Comparison of ENCODE assay signal across 23 mouse cellular contexts in the genomic region with DNA sequence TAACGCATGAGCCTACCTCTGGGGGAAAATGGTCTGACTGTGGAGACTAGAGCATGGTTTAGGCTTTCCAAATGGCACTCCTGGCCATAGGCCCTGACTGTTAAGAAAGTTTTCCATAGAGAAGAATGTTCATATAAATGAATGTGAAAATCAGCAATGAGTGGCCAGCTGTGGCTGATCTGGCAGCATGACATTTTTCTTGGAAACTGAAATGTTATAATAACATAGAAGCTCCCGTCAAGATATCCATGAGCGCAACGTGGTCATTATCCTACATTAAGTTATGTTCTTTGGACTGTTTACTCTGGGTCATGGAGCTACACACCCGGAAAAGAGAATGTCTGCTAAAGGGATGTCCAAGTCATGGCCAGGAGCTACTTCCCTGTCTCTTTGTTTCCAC.
A peak's percentile ranks its signal among the peaks of the same experiment; 100 is the strongest.
DNase-seq lines count a peak whose midpoint lies in the region; ATAC-seq lines count a peak whose summit lies in the region.
"Had no signal": no experiment of that assay in that cellular context is flagged by ENCODE, and none has a peak within 500 bp of the region (broad histone marks: within the 10 kb centered on the region; RNA-seq: fewer than 3 reads in every experiment).

No protein-coding gene starts in this region.

- 94% methylated on average over 5 of the region's 5 CpGs for WGBS in forebrain, embryonic 10.5 days
- 94% methylated on average over 5 of the region's 5 CpGs for WGBS in forebrain, embryonic 15.5 days
- WGBS in kidney, embryonic 15.5 days = 72% methylated on average over 5 of the region's 5 CpGs
- 94% methylated on average over 5 of the region's 5 CpGs for WGBS in midbrain, embryonic 10.5 days
- WGBS in midbrain, embryonic 15.5 days = 93% methylated on average over 5 of the region's 5 CpGs

- H3K36me3 ChIP-seq in forebrain, embryonic 10.5 days (replicated peaks) = no peaks in the 10 kb centered on the region
- H3K36me3 ChIP-seq in forebrain, embryonic 15.5 days = no peaks in the 10 kb centered on the region
- H3K36me3 ChIP-seq in kidney, embryonic 15.5 days = no peaks in the 10 kb centered on the region
- no peaks in the 10 kb centered on the region for H3K36me3 ChIP-seq in midbrain, embryonic 10.5 days
- no peaks in the 10 kb centered on the region for H3K36me3 ChIP-seq in midbrain, embryonic 15.5 days (replicated peaks)
- H3K36me3 ChIP-seq: forebrain, embryonic 12.5 days; hindbrain, embryonic 15.5 days; liver, embryonic 15.5 days had no signal

- no peaks in the 10 kb centered on the region for H3K9me3 ChIP-seq in forebrain, embryonic 10.5 days
- H3K9me3 ChIP-seq in forebrain, embryonic 15.5 days = no peaks in the 10 kb centered on the region
- no peaks in the 10 kb centered on the region for H3K9me3 ChIP-seq in kidney, embryonic 15.5 days (replicated peaks)
- H3K9me3 ChIP-seq in midbrain, embryonic 10.5 days (replicated peaks) = no peaks in the 10 kb centered on the region
- no peaks in the 10 kb centered on the region for H3K9me3 ChIP-seq in midbrain, embryonic 15.5 days
- H3K9me3 ChIP-seq: forebrain, embryonic 12.5 days; hindbrain, embryonic 15.5 days; liver, embryonic 15.5 days; megakaryocyte, embryonic 14.5 days had no signal

- H3K27me3 ChIP-seq in forebrain, embryonic 10.5 days (ENCODE audit: poor library complexity, severe bottlenecking) = peaks cover 55% of the 10 kb centered on the region
- no peaks in the 10 kb centered on the region for H3K27me3 ChIP-seq in forebrain, embryonic 15.5 days
- no peaks in the 10 kb centered on the region for H3K27me3 ChIP-seq in kidney, embryonic 15.5 days
- H3K27me3 ChIP-seq in midbrain, embryonic 10.5 days (ENCODE audit: low read depth, poor library complexity, severe bottlenecking) = peaks cover 64% of the 10 kb centered on the region
- peaks cover 4% of the 10 kb centered on the region; the same call in 1 of the 2 replicates for H3K27me3 ChIP-seq in midbrain, embryonic 15.5 days (replicated peaks)
- H3K27me3 ChIP-seq: CH12.LX; hindbrain, embryonic 15.5 days; liver, embryonic 15.5 days; megakaryocyte, embryonic 14.5 days had no signal

- no peak for DNase-seq in forebrain, embryonic 10.5 days (ENCODE audit: extremely low spot score, low spot score)
- DNase-seq in kidney, postnatal 4 days = peak; percentile 65
- no peak for DNase-seq in midbrain, embryonic 10.5 days (ENCODE audit: low spot score)
- no peak for DNase-seq in left cerebral cortex, adult 18-20 months (ENCODE audit: low spot score in 2 of 2)
- DNase-seq: cerebellum, adult 18-20 months; cerebellum, postnatal 25 days; embryo, embryonic 11 days; gastrocnemius, postnatal 10 days; heart, adult 2 months; heart, postnatal 4 days; kidney, adult 11 months; layer of hippocampus, postnatal 36 days; right cerebral cortex, postnatal 25 days; thymus, postnatal 25 days had no signal

- ATAC-seq in forebrain, embryonic 15.5 days (replicated peaks) = no peak
- no peak for ATAC-seq in kidney, embryonic 15.5 days (replicated peaks; ENCODE audit: low FRiP score)
- no peak for ATAC-seq in midbrain, embryonic 15.5 days (replicated peaks)

- H3K9ac ChIP-seq in forebrain, embryonic 15.5 days (replicated peaks) = no peak overlapping the region
- no peak overlapping the region for H3K9ac ChIP-seq in kidney, embryonic 15.5 days
- H3K9ac ChIP-seq in midbrain, embryonic 15.5 days = no peak overlapping the region
- H3K9ac ChIP-seq: forebrain, embryonic 12.5 days; hindbrain, embryonic 15.5 days; liver, embryonic 15.5 days had no signal

- H3K4me2 ChIP-seq in forebrain, embryonic 15.5 days (replicated peaks) = no peak overlapping the region
- H3K4me2 ChIP-seq in kidney, embryonic 15.5 days = no peak overlapping the region
- H3K4me2 ChIP-seq in midbrain, embryonic 15.5 days = no peak overlapping the region
- H3K4me2 ChIP-seq: forebrain, embryonic 12.5 days; hindbrain, embryonic 15.5 days; liver, embryonic 15.5 days had no signal

- no peak overlapping the region for H3K4me3 ChIP-seq in forebrain, embryonic 10.5 days
- no peak overlapping the region for H3K4me3 ChIP-seq in forebrain, embryonic 15.5 days
- no peak overlapping the region for H3K4me3 ChIP-seq in kidney, embryonic 15.5 days (replicated peaks)
- H3K4me3 ChIP-seq in midbrain, embryonic 10.5 days = no peak overlapping the region
- no peak overlapping the region for H3K4me3 ChIP-seq in midbrain, embryonic 15.5 days
- H3K4me3 ChIP-seq: forebrain, embryonic 12.5 days; heart, adult 2 months; hindbrain, embryonic 15.5 days; layer of hippocampus, adult 2 months; liver, embryonic 15.5 days; megakaryocyte, embryonic 14.5 days had no signal

- 0 out of 2 replicates have a peak overlapping the region, but pooled peaks have one; percentile 8 for H3K27ac ChIP-seq in forebrain, embryonic 10.5 days
- H3K27ac ChIP-seq in forebrain, embryonic 15.5 days (replicated peaks) = no peak overlapping the region
- no peak overlapping the region for H3K27ac ChIP-seq in kidney, embryonic 15.5 days
- peak overlapping the region; percentile 83; the same call in 1 of the 2 replicates for H3K27ac ChIP-seq in midbrain, embryonic 10.5 days (replicated peaks)
- H3K27ac ChIP-seq in midbrain, embryonic 15.5 days = no peak overlapping the region
- H3K27ac ChIP-seq: forebrain, embryonic 12.5 days; heart, adult 2 months; layer of hippocampus, adult 2 months; liver, embryonic 15.5 days had no signal

- H3K4me1 ChIP-seq in forebrain, embryonic 10.5 days = peaks cover 33% of the 10 kb centered on the region
- H3K4me1 ChIP-seq in forebrain, embryonic 15.5 days = peaks cover 9% of the 10 kb centered on the region
- H3K4me1 ChIP-seq in kidney, embryonic 15.5 days = peaks cover 28% of the 10 kb centered on the region
- peaks cover 43% of the 10 kb centered on the region for H3K4me1 ChIP-seq in midbrain, embryonic 10.5 days
- H3K4me1 ChIP-seq in midbrain, embryonic 15.5 days = peaks cover 12% of the 10 kb centered on the region
- H3K4me1 ChIP-seq: megakaryocyte, embryonic 14.5 days had no signal

Comparison
In these comparisons a context has a peak if more than half of its experiments do, and no peak if none do; other contexts are left out.
1. H3K27ac ChIP-seq: peak in forebrain, embryonic 10.5 days (single experiment) and midbrain, embryonic 10.5 days (single experiment); none in forebrain, embryonic 15.5 days (single experiment), kidney, embryonic 15.5 days (single experiment) and midbrain, embryonic 15.5 days (single experiment).
2. DNase-seq: peak in kidney, postnatal 4 days (2 of 2); none in forebrain, embryonic 10.5 days (single experiment), midbrain, embryonic 10.5 days (single experiment) and left cerebral cortex, adult 18-20 months (0 of 2).